Mouse (Mus musculus) liver, embryonic 16.5 days (tissue): ENCODE results near the gene Cbx2. TPM values are rescaled to one million over a fixed set of nuclear protein-coding genes. Genes with fewer than 3 reads are reported as not detected.

Experiments
- ATAC-seq: fragments of 200-750 bp; cut with Nextera tagmentation; 2 replicates; pipeline ENCODE4 v1.8.0; 2017; ENCODE audit warnings: low read depth, mild to moderate bottlenecking, moderate number of reproducible peaks, moderate library complexity
- H3K27ac ChIP-seq: fragments of 300-500 bp; sonication (generic); 2 replicates; pipeline ENCODE4 v1.5.1; 2014; ENCODE audit warnings: mild to moderate bottlenecking, low read length
- H3K27me3 ChIP-seq: fragments of 300-500 bp; sonication (generic); 2 replicates; pipeline ENCODE4 v1.6.1; 2014; ENCODE audit warnings: low read depth, low read length, mixed read lengths; ENCODE audit not compliant: control insufficient read depth, insufficient read depth
- H3K36me3 ChIP-seq: fragments of 300-500 bp; sonication (generic); 2 replicates; pipeline ENCODE4 v1.6.1; 2014; ENCODE audit warnings: mild to moderate bottlenecking; ENCODE audit not compliant: control insufficient read depth, insufficient read depth
- H3K4me1 ChIP-seq: fragments of 300-500 bp; sonication (generic); 2 replicates; pipeline ENCODE4 v1.6.1; 2014; ENCODE audit warnings: low read depth, low read length, mixed read lengths; ENCODE audit not compliant: control insufficient read depth
- H3K4me2 ChIP-seq: fragments of 300-500 bp; sonication (generic); 2 replicates; pipeline ENCODE4 v1.6.1; 2014; ENCODE audit warnings: low read depth, low read length, mixed read lengths
- H3K4me3 ChIP-seq: fragments of 300-500 bp; sonication (generic); 2 replicates; pipeline ENCODE4 v1.5.1; 2014; ENCODE audit warnings: low read depth, mild to moderate bottlenecking, low read length
- H3K9ac ChIP-seq: fragments of 300-500 bp; sonication (generic); 2 replicates; pipeline ENCODE4 v1.6.1; 2014; ENCODE audit warnings: low read depth, low read length
- H3K9me3 ChIP-seq: fragments of 300-500 bp; sonication (generic); replicated peaks from 2 replicates; pipeline ENCODE4 v1.6.1; 2016; ENCODE audit warnings: low read length; ENCODE audit not compliant: control insufficient read depth
- WGBS: fragments of 180-500 bp; shearing (Covaris S2); extraction: QIAGEN DNeasy Blood & Tissue Kit; methylation state at CpG from one replicate; pipeline ENCODE4 v1.1.7; 2014; ENCODE audit not compliant: insufficient replicate concordance; 5-methylcytosine and 5-hydroxymethylcytosine counted together
- polyA plus RNA-seq: library from polyadenylated mRNA; unstranded; fragments of >200 nt; fragmentation: Nextera tagmentation; extraction: Ambion mirVana; gene quantifications from 2 replicates; pipeline ENCODE4 v1.2.1, GENCODE M21; 2015

The Cbx2 gene
- polyA plus RNA-seq, 1 experiment from 2014 or later: 3.3 TPM

DNA sequence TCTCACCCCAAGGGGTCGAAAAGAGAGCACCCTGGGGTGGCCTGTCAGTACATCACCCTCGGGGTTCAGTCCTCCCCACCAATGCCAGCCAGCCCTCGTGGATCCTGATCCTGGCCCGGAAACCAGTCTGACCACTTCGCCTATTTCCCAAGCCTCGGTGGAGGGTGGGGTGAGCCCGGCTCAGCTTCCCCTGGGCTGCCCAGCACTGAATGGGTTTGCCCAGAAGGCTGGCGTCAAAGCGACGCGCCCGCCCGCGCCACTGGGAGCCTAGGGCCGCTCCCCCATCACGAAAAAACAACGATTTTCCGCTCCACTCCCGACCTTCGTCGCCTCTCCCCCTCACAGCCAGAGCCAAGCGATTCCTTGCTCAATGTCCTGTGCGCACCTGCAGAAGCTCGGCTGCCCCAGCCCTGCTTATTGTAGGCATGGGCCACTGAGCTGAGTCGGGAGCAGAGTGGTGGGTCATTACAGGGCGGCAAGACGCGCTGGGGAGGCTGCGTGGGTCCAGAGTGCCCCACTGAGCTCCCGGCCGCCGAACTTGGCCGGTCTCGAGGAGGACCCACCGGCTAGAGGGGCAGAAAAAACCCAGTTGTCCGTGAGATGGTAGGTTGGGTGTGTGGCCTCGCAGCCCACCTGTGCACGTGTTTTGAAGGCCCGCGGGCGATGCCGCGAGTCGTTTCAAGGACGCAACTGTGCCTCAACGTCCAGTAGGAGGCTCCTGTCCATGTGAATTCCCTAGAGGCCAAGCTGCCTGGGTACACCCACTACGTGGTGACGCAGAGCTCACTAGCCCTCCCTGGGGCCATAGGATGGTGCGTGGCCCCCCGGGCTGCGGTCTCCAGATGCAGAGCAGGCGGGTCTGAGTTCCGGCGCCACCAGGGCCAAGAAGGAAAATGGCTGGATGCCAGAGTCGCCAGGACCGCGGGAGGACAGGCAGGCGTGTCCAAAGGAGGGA, 35.6 kb downstream of the Cbx2 start:
- Histone ChIP-seq H3K9ac (no peak overlapping the region), H3K4me1 (peaks cover 19% of the 10 kb centered on the region), H3K9me3 (no peaks in the 10 kb centered on the region), H3K27ac (no peak overlapping the region), H3K4me2 (peak overlapping the region; percentile 33), H3K36me3 (no peaks in the 10 kb centered on the region), H3K4me3 (no peak overlapping the region), H3K27me3 (peaks cover 77% of the 10 kb centered on the region)
- peak; percentile 30; the same call in 1 of the 2 replicates for ATAC-seq
- WGBS: 2% methylated on average over 58 of the region's 58 CpGs

GRCm38 (mm10) chr11:119059256-119059655, 36.5 kb downstream of the Cbx2 start:
- no peak overlapping the region for H3K27ac ChIP-seq
- H3K4me2 ChIP-seq: no peak overlapping the region
- H3K36me3 ChIP-seq: no peaks in the 10 kb centered on the region
- H3K9me3 ChIP-seq: no peaks in the 10 kb centered on the region
- no peak overlapping the region for H3K9ac ChIP-seq
- H3K27me3 ChIP-seq: peaks cover 68% of the 10 kb centered on the region
- peaks cover 19% of the 10 kb centered on the region for H3K4me1 ChIP-seq
- H3K4me3 ChIP-seq: no peak overlapping the region
- 4% methylated on average over 3 of the region's 3 CpGs for WGBS
- ATAC-seq: no peak

DNA sequence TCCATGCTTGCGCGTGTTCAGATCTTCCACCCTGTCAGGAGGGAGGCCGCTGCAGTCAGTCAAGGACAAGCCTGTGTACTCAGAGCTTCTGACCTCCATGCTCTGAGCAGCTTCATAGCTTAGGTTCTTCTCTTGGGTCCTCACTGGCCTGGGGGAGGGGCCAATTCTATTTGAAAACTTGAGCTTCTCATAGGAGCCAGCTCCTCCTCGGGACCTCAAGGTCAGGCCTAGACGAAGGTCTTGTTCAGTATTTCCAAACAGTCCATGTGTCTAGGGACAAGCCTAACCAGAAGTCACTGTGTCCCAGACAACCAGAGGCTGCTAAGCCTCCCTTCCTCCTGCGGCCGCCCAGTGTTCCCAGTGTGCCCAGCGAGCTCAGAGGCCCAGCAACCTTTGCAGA, 44.1 kb downstream of the Cbx2 start:
- no peak for ATAC-seq
- Histone ChIP-seq H3K27ac (no peak overlapping the region), H3K4me1 (no peaks in the 10 kb centered on the region), H3K9ac (no peak overlapping the region), H3K9me3 (no peaks in the 10 kb centered on the region), H3K4me3 (no peak overlapping the region), H3K27me3 (peaks cover 6% of the 10 kb centered on the region), H3K36me3 (no peaks in the 10 kb centered on the region), H3K4me2 (no peak overlapping the region)
- WGBS: 62% methylated on average over 8 of the region's 8 CpGs

- no peak overlapping the region for H3K4me2 ChIP-seq
- H3K4me3 ChIP-seq: no peak overlapping the region
- peaks cover 2% of the 10 kb centered on the region; the same call in 1 of the 2 replicates for H3K27me3 ChIP-seq
- 56% methylated on average over 7 of the region's 7 CpGs for WGBS
- no peak overlapping the region for H3K9ac ChIP-seq
- no peak overlapping the region for H3K27ac ChIP-seq
- H3K9me3 ChIP-seq: no peaks in the 10 kb centered on the region
- H3K4me1 ChIP-seq: no peaks in the 10 kb centered on the region
- no peak for ATAC-seq
- H3K36me3 ChIP-seq: no peaks in the 10 kb centered on the region
Measured at GRCm38 (mm10) chr11:119072239-119072638, 49.5 kb downstream of the Cbx2 start.

GRCm38 (mm10) chr11:119072986-119073385, 50.2 kb downstream of the Cbx2 start:
- no peak for ATAC-seq
- WGBS: 53% methylated on average over 6 of the region's 6 CpGs
- H3K9ac ChIP-seq: no peak overlapping the region
- H3K9me3 ChIP-seq: no peaks in the 10 kb centered on the region
- no peaks in the 10 kb centered on the region for H3K4me1 ChIP-seq
- H3K4me3 ChIP-seq: no peak overlapping the region
- H3K4me2 ChIP-seq: no peak overlapping the region
- peaks cover 2% of the 10 kb centered on the region; the same call in 1 of the 2 replicates for H3K27me3 ChIP-seq
- H3K36me3 ChIP-seq: no peaks in the 10 kb centered on the region
- H3K27ac ChIP-seq: no peak overlapping the region

DNA sequence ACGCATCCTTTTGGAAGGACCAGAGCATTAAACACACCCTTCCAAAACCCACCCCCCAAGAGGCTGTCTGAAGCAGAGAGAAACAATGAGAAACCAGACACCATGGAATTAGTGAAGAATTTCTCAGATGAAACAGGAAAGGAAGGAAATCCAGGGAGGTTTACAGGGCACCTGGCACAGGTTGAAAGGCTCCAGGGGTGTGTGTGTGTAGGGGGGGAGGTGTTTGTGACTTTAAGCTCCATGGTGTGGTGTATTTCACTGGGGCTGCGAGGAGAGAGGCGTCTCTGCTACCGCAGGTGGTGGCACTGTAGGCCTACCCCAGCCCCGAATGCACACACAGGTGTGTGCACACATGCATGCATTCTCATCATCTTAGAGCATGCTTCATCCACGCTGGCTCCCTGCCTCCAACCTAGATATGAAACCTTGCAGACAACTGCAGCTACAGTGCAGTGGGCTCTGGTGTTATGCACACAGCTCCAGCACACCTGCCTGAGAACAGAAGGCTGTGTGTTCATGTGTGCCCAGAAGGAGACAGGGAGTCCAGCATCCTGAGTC, 51.2 kb downstream of the Cbx2 start:
- no peaks in the 10 kb centered on the region for H3K36me3 ChIP-seq
- H3K4me2 ChIP-seq: no peak overlapping the region
- H3K4me3 ChIP-seq: no peak overlapping the region
- no peak overlapping the region for H3K9ac ChIP-seq
- no peak overlapping the region for H3K27ac ChIP-seq
- ATAC-seq: no peak
- H3K27me3 ChIP-seq: peaks cover 2% of the 10 kb centered on the region; the same call in 1 of the 2 replicates
- peaks cover 4% of the 10 kb centered on the region for H3K4me1 ChIP-seq
- no peaks in the 10 kb centered on the region for H3K9me3 ChIP-seq
- WGBS: 52% methylated on average over 6 of the region's 6 CpGs

- Histone ChIP-seq H3K4me2 (no peak overlapping the region), H3K4me3 (no peak overlapping the region), H3K9ac (no peak overlapping the region), H3K27ac (no peak overlapping the region), H3K36me3 (peaks cover 3% of the 10 kb centered on the region), H3K27me3 (peaks cover 2% of the 10 kb centered on the region; the same call in 1 of the 2 replicates), H3K4me1 (peaks cover 14% of the 10 kb centered on the region), H3K9me3 (no peaks in the 10 kb centered on the region)
- no peak for ATAC-seq
- 18% methylated on average over 5 of the region's 5 CpGs for WGBS
Measured at GRCm38 (mm10) chr11:119075805-119076204, 53.0 kb downstream of the Cbx2 start.

- ATAC-seq: no peak
- H3K27me3 ChIP-seq: peaks cover 2% of the 10 kb centered on the region; the same call in 1 of the 2 replicates
Measured at GRCm38 (mm10) chr11:119077755-119078154, 55.0 kb downstream of the Cbx2 start.

More at GRCm38 (mm10) chr11:119077755-119078154, 55.0 kb downstream of the Cbx2 start:
- Histone ChIP-seq H3K4me3 (no peak overlapping the region), H3K4me2 (no peak overlapping the region), H3K27ac (no peak overlapping the region), H3K4me1 (peaks cover 25% of the 10 kb centered on the region), H3K9me3 (no peaks in the 10 kb centered on the region), H3K9ac (no peak overlapping the region), H3K36me3 (peaks cover 13% of the 10 kb centered on the region)
- 62% methylated on average over 4 of the region's 4 CpGs for WGBS
